Mouse (Mus musculus): ENCODE measurements at regions not wholly inside any gene's neighbourhood (a gene's known extent, or its start where the extent isn't known, plus 50 kb on each side); places are given as distances from the start of the nearest gene placed in this dataset.

GRCm38 (mm10) chr13:47764802-47765597 lies 496.0 kb upstream of the Id4 start:
- TF ChIP-seq POLR2A (IDR thresholded peaks at IDR 0.05; ENCODE audit: control insufficient read depth, low read depth, low read length) (no peak), CTCF (IDR thresholded peaks at IDR 0.05; ENCODE audit: control insufficient read depth, insufficient read depth, insufficient replicate concordance, low read depth, low read length) (no peak)
